Mouse (Mus musculus) hindbrain, postnatal 0 days (tissue): ENCODE measurements at regions not wholly inside any gene's neighbourhood (a gene's known extent, or its start where the extent isn't known, plus 50 kb on each side); places are given as distances from the start of the nearest gene placed in this dataset.

Experiments used
- ATAC-seq: fragments of 200-750 bp; cut with Nextera tagmentation; 2 replicates; pipeline ENCODE4 v1.8.0; 2017; ENCODE audit warnings: mild to moderate bottlenecking, moderate TSS enrichment, moderate library complexity
- DNase-seq: peaks from one replicate; pipeline ENCODE4 v3.0.0-alpha.2; 2015; ENCODE audit warnings: low spot score
- H3K27ac ChIP-seq: fragments of 300-500 bp; sonication (generic); 2 replicates; pipeline ENCODE4 v1.5.1; 2014; ENCODE audit warnings: mild to moderate bottlenecking
- H3K27me3 ChIP-seq: fragments of 300-500 bp; sonication (generic); 2 replicates; pipeline ENCODE4 v1.6.1; 2014; ENCODE audit warnings: low read length, mixed read lengths; ENCODE audit not compliant: insufficient read depth
- H3K36me3 ChIP-seq: fragments of 300-500 bp; sonication (generic); 2 replicates; pipeline ENCODE4 v1.6.1; 2014; ENCODE audit warnings: low read length, mixed read lengths; ENCODE audit not compliant: insufficient read depth
- H3K4me1 ChIP-seq: fragments of 300-500 bp; sonication (generic); 2 replicates; pipeline ENCODE4 v1.6.1; 2014; ENCODE audit warnings: antibody characterized with exemption, low read length, mixed read lengths; ENCODE audit not compliant: insufficient read depth
- H3K4me2 ChIP-seq: fragments of 300-500 bp; sonication (generic); 2 replicates; pipeline ENCODE4 v1.6.1; 2014; ENCODE audit warnings: low read depth, mild to moderate bottlenecking, low read length, moderate library complexity, mixed read lengths
- H3K4me3 ChIP-seq: fragments of 300-500 bp; sonication (generic); 2 replicates; pipeline ENCODE4 v1.5.1; 2014; ENCODE audit warnings: low read length
- H3K9ac ChIP-seq: fragments of 300-500 bp; sonication (generic); replicated peaks from 2 replicates; pipeline ENCODE4 v1.6.1; 2014; ENCODE audit warnings: mild to moderate bottlenecking, low read length, moderate library complexity, mixed read lengths
- H3K9me3 ChIP-seq: fragments of 300-500 bp; sonication (generic); 2 replicates; pipeline ENCODE4 v1.6.1; 2016; ENCODE audit warnings: low read length, mixed read lengths
- CTCF ChIP-seq: IDR thresholded peaks from 2 replicates; pipeline ENCODE4 v1.5.1; 2016; ENCODE audit warnings: antibody characterized with exemption, control low read depth, low read depth
- WGBS: fragments of 180-500 bp; shearing (Covaris S2); extraction: QIAGEN DNeasy Blood & Tissue Kit; methylation state at CpG from one replicate; pipeline ENCODE4 v1.1.7; 2014; 5-methylcytosine and 5-hydroxymethylcytosine counted together

- DNase-seq (no peak), ATAC-seq (no peak)
- no peaks in the 10 kb centered on the region for H3K27me3 ChIP-seq
- no peak overlapping the region for H3K9ac ChIP-seq
- 75% methylated on average over 5 of the region's 5 CpGs for WGBS
- no peak overlapping the region for H3K27ac ChIP-seq
- H3K36me3 ChIP-seq, result no peaks in the 10 kb centered on the region
- no peak overlapping the region for H3K4me3 ChIP-seq
- H3K4me1 ChIP-seq, result no peaks in the 10 kb centered on the region
- no peak for TF ChIP-seq CTCF
- no peaks in the 10 kb centered on the region for H3K9me3 ChIP-seq
- H3K4me2 ChIP-seq, result no peak overlapping the region
Measured at GRCm38 (mm10) chrX:11892396-11892795, 267.8 kb downstream of the Bcor start.

DNA sequence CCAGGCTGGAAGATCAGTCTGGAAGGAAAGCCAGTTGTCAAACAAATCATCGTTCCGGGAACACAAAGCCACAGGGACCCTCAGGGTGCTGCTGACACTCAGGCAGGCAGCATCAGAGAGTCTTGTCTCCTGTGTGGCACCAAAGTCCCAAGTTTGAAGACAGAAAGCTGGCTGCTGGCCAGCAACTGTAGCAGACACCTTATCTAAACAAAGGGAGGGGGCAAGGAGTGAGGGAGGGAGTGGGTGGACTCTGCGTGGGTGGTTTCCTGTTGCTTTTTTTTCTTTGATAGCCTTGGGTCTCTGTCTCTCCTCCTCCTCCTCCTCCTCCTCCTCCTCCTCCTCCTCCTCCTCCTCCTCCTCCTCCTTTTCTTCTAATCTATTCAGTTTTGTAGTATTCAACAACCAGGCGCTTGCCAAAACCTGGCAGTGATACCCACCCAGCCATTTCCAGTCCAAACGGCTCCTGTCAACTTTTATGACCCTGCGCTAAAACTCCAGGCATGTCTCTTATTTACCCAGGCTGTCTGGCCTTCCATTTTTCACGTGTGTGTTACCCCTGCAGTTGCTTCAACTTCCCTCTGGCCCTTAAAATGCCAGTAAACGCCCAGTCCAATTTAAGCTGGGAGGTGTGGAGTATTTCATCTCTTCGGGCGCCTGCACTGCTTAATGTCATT lies 266.4 kb downstream of the Bcor start:
- no peaks in the 10 kb centered on the region for H3K36me3 ChIP-seq
- H3K4me3 ChIP-seq, result no peak overlapping the region
- no peaks in the 10 kb centered on the region for H3K27me3 ChIP-seq
- H3K27ac ChIP-seq, result no peak overlapping the region
- DNase-seq, result no peak
- no peaks in the 10 kb centered on the region for H3K9me3 ChIP-seq
- no peak overlapping the region for H3K9ac ChIP-seq
- no peaks in the 10 kb centered on the region for H3K4me1 ChIP-seq
- TF ChIP-seq CTCF, result no peak
- ATAC-seq, result no peak
- H3K4me2 ChIP-seq, result no peak overlapping the region
- WGBS, result 44% methylated on average over 10 of the region's 10 CpGs

DNA sequence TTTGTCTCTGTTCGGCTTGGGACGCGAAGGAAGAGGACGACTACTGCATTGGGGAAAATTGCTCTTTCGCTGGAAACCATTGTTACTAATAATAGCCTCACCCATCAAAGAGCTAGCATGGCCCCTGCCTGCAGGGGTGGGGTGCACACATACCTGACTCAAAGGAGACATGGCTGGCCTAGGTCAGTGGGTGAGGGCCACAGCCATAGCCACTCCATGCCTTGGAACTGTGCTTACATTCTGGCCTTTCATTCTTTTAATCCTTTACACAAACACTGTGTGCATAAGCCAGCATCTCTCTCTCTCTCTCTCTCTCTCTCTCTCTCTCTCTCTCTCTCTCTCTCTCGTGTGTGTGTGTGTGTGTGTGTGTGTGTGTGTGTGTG lies 265.9 kb downstream of the Bcor start:
- Histone ChIP-seq H3K4me2 (no peak overlapping the region), H3K36me3 (no peaks in the 10 kb centered on the region), H3K4me1 (no peaks in the 10 kb centered on the region), H3K9me3 (no peaks in the 10 kb centered on the region), H3K27me3 (no peaks in the 10 kb centered on the region), H3K27ac (no peak overlapping the region), H3K9ac (no peak overlapping the region), H3K4me3 (no peak overlapping the region)
- 42% methylated on average over 5 of the region's 6 CpGs for WGBS
- TF ChIP-seq CTCF, result no peak
- ATAC-seq, result no peak
- no peak for DNase-seq

DNA sequence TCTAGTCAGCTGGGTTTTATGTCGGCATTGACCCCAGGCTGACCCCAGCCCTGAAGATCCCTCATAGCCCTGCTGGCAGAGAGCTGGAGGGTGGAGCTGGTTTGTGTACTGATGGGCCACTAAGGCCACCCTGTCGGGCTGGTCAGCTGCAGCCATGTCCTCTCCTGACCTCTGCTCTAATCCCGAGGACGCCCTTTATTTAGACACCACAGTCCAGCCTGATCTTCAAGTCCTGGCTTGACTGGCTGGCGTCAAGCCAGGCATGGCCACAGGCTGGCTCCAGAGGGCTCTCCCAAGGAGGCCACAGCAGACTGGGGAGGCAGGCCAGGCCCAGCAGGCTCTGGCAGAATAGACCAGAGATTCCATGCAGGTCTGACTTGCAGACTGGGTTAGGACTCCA lies 264.8 kb downstream of the Bcor start:
- H3K36me3 ChIP-seq, result no peaks in the 10 kb centered on the region
- ATAC-seq (no peak), DNase-seq (no peak)
- no peaks in the 10 kb centered on the region for H3K9me3 ChIP-seq
- H3K4me3 ChIP-seq, result no peak overlapping the region
- WGBS, result 48% methylated on average over 5 of the region's 5 CpGs
- TF ChIP-seq CTCF, result no peak
- H3K4me2 ChIP-seq, result no peak overlapping the region
- no peak overlapping the region for H3K9ac ChIP-seq
- no peak overlapping the region for H3K27ac ChIP-seq
- no peaks in the 10 kb centered on the region for H3K4me1 ChIP-seq
- H3K27me3 ChIP-seq, result no peaks in the 10 kb centered on the region

DNA sequence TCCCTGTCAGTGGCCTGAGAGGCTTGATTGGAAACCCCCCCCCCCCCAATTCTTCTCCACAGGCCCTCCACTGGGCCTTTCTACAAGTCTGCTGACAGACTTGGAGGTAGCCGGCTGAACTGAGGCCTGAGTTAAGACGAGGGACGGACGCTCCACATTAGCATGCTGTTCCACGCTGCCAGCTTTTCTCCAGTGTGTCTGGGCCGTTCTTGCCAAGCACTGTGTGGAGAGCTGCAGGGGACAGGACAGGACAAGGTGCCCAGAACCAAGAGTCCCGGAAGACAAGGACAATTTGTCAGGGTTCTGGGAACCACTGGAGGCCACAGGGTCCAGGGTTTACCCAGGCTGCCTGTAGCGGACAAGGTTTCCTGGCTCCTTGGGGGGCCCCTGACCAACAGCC lies 261.9 kb downstream of the Bcor start:
- peak; percentile 61; the same call in 1 of the 2 replicates for ATAC-seq
- H3K9ac ChIP-seq, result no peak overlapping the region
- H3K4me2 ChIP-seq, result no peak overlapping the region
- no peaks in the 10 kb centered on the region for H3K4me1 ChIP-seq
- H3K9me3 ChIP-seq, result no peaks in the 10 kb centered on the region
- WGBS, result 72% methylated on average over 8 of the region's 8 CpGs
- no peaks in the 10 kb centered on the region for H3K36me3 ChIP-seq
- H3K4me3 ChIP-seq, result no peak overlapping the region
- no peak overlapping the region for H3K27ac ChIP-seq
- no peaks in the 10 kb centered on the region for H3K27me3 ChIP-seq
- no peak for TF ChIP-seq CTCF
- DNase-seq, result peak; percentile 32

GRCm38 (mm10) chrX:11899051-11899450 lies 261.1 kb downstream of the Bcor start:
- TF ChIP-seq CTCF, result no peak
- no peak for ATAC-seq
- Histone ChIP-seq H3K9me3 (no peaks in the 10 kb centered on the region), H3K4me2 (no peak overlapping the region), H3K27ac (no peak overlapping the region), H3K36me3 (no peaks in the 10 kb centered on the region), H3K9ac (no peak overlapping the region), H3K4me3 (no peak overlapping the region), H3K4me1 (no peaks in the 10 kb centered on the region), H3K27me3 (no peaks in the 10 kb centered on the region)
- DNase-seq, result no peak
- WGBS, result 92% methylated on average over 6 of the region's 6 CpGs

DNA sequence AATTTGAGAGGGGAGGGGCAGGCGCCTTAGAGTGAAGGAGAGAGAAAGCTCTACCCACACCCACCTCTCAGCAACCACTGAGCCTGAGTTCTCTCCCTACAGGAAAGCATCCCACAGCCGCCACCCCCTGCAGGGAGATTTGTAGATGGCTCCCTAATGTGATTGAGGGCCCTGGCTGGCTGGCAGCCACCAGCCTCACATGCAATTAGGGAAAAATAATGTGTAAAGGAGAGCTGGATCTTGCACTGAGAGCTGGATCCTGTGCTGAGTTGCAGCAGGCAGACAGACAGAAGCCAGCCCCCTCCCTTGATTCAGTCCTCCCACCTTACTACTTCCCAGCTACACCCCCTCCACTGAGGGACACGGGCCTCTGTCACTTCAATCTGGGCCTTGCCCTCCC lies 260.2 kb downstream of the Bcor start:
- no peak overlapping the region for H3K4me2 ChIP-seq
- no peak overlapping the region for H3K27ac ChIP-seq
- H3K9ac ChIP-seq, result no peak overlapping the region
- no peak for TF ChIP-seq CTCF
- H3K36me3 ChIP-seq, result no peaks in the 10 kb centered on the region
- ATAC-seq, result no peak
- H3K4me1 ChIP-seq, result no peaks in the 10 kb centered on the region
- 42% methylated on average over 3 of the region's 3 CpGs for WGBS
- DNase-seq, result no peak
- H3K4me3 ChIP-seq, result no peak overlapping the region
- H3K9me3 ChIP-seq, result no peaks in the 10 kb centered on the region
- H3K27me3 ChIP-seq, result no peaks in the 10 kb centered on the region
